Mouse (Mus musculus): ENCODE data around the gene Zfp286. TPM values are rescaled to one million over a fixed set of nuclear protein-coding genes. Genes with fewer than 3 reads are reported as not detected.
"Not testable (repeated sequence)": the region's sequence is repeated elsewhere in the genome, so short reads cannot be mapped to it uniquely, and the experiment has no call there.

Zfp286 gene
- polyA plus RNA-seq, 1 experiment: 8.1 TPM

GRCm38 (mm10) chr11:62752191-62752590 is 37.1 kb downstream of the Zfp286 start:
- no peaks in the 10 kb centered on the region for H3K36me3 ChIP-seq (ENCODE audit: control insufficient read depth, insufficient read depth, low read length)
- no peak overlapping the region for H3K27ac ChIP-seq (ENCODE audit: control insufficient read depth, insufficient read depth, low read depth, low read length)
- peaks cover 2% of the 10 kb centered on the region for H3K4me1 ChIP-seq (ENCODE audit: control insufficient read depth, insufficient read depth, low read length)
- TF ChIP-seq POLR2A (IDR thresholded peaks at IDR 0.05; ENCODE audit: control insufficient read depth, low read depth, low read length): no peak
- no peak for TF ChIP-seq CTCF (IDR thresholded peaks at IDR 0.05; ENCODE audit: control insufficient read depth, insufficient read depth, insufficient replicate concordance, low read depth, low read length)
- no peak overlapping the region for H3K4me3 ChIP-seq (ENCODE audit: control insufficient read depth, low read depth, low read length)
- H3K27me3 ChIP-seq (ENCODE audit: control insufficient read depth, insufficient read depth, low read length): no peaks in the 10 kb centered on the region

- H3K36me3 ChIP-seq (ENCODE audit: control insufficient read depth, insufficient read depth, low read length); H3K27ac ChIP-seq (ENCODE audit: control insufficient read depth, insufficient read depth, low read depth, low read length); H3K27me3 ChIP-seq (ENCODE audit: control insufficient read depth, insufficient read depth, low read length): not testable (repeated sequence)
Observed at GRCm38 (mm10) chr11:62749445-62749844, 39.8 kb downstream of the Zfp286 start.

GRCm38 (mm10) chr11:62748062-62748461 is 41.2 kb downstream of the Zfp286 start:
- TF ChIP-seq POLR2A (IDR thresholded peaks at IDR 0.05; ENCODE audit: control insufficient read depth, low read depth, low read length) (no peak), CTCF (IDR thresholded peaks at IDR 0.05; ENCODE audit: control insufficient read depth, insufficient read depth, insufficient replicate concordance, low read depth, low read length) (no peak)
- peaks cover 8% of the 10 kb centered on the region for H3K4me1 ChIP-seq (ENCODE audit: control insufficient read depth, insufficient read depth, low read length)
- no peaks in the 10 kb centered on the region for H3K36me3 ChIP-seq (ENCODE audit: control insufficient read depth, insufficient read depth, low read length)
- no peak overlapping the region for H3K27ac ChIP-seq (ENCODE audit: control insufficient read depth, insufficient read depth, low read depth, low read length)
- no peaks in the 10 kb centered on the region for H3K27me3 ChIP-seq (ENCODE audit: control insufficient read depth, insufficient read depth, low read length)
- no peak overlapping the region for H3K4me3 ChIP-seq (ENCODE audit: control insufficient read depth, low read depth, low read length)

More at GRCm38 (mm10) chr11:62749445-62749844, 39.8 kb downstream of the Zfp286 start:
- H3K4me1 ChIP-seq (ENCODE audit: control insufficient read depth, insufficient read depth, low read length); H3K4me3 ChIP-seq (ENCODE audit: control insufficient read depth, low read depth, low read length): not testable (repeated sequence)

- TF ChIP-seq CTCF (IDR thresholded peaks at IDR 0.05; ENCODE audit: control insufficient read depth, insufficient read depth, insufficient replicate concordance, low read depth, low read length): no peak
- TF ChIP-seq POLR2A (IDR thresholded peaks at IDR 0.05; ENCODE audit: control insufficient read depth, low read depth, low read length): no peak
- no peaks in the 10 kb centered on the region for H3K27me3 ChIP-seq (ENCODE audit: control insufficient read depth, insufficient read depth, low read length)
- H3K27ac ChIP-seq (ENCODE audit: control insufficient read depth, insufficient read depth, low read depth, low read length): no peak overlapping the region
- peaks cover 8% of the 10 kb centered on the region for H3K4me1 ChIP-seq (ENCODE audit: control insufficient read depth, insufficient read depth, low read length)
- no peak overlapping the region for H3K4me3 ChIP-seq (ENCODE audit: control insufficient read depth, low read depth, low read length)
- H3K36me3 ChIP-seq (ENCODE audit: control insufficient read depth, insufficient read depth, low read length): no peaks in the 10 kb centered on the region
Observed at GRCm38 (mm10) chr11:62747227-62747626, 42.0 kb downstream of the Zfp286 start.

DNA sequence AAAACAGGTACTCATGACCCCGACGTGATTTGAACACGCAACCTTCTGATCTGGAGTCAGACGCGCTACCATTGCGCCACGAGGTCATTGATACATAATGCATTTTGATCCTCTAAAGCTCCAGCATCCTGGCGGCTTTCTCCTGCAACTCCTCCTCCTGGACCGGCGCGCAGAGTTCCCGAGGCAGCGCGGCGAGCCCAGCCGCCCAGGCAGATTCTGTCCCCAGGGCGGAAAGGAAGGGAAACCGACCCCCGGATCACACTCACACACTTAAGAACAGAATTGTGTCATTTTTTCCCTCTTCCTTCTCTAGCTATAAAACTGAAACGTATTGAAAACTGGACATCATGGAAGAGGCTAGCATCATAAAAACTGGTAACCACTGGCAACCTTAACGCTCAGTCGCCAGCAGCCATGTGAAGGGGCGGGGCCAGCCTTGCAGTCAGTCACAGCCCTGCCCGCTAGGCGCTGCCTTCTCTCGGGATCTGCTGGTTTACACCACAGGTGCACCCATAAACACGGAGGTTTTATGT is 43.2 kb downstream of the Zfp286 start:
- Histone ChIP-seq H3K27me3 (ENCODE audit: control insufficient read depth, insufficient read depth, low read length) (no peaks in the 10 kb centered on the region), H3K4me3 (ENCODE audit: control insufficient read depth, low read depth, low read length) (peak overlapping the region; percentile 63), H3K4me1 (ENCODE audit: control insufficient read depth, insufficient read depth, low read length) (peaks cover 8% of the 10 kb centered on the region), H3K27ac (ENCODE audit: control insufficient read depth, insufficient read depth, low read depth, low read length) (no peak overlapping the region), H3K36me3 (ENCODE audit: control insufficient read depth, insufficient read depth, low read length) (no peaks in the 10 kb centered on the region)
- TF ChIP-seq POLR2A (IDR thresholded peaks at IDR 0.05; ENCODE audit: control insufficient read depth, low read depth, low read length) (no peak), CTCF (IDR thresholded peaks at IDR 0.05; ENCODE audit: control insufficient read depth, insufficient read depth, insufficient replicate concordance, low read depth, low read length) (peak; percentile 15; the same call in 1 of the 2 replicates)

DNA sequence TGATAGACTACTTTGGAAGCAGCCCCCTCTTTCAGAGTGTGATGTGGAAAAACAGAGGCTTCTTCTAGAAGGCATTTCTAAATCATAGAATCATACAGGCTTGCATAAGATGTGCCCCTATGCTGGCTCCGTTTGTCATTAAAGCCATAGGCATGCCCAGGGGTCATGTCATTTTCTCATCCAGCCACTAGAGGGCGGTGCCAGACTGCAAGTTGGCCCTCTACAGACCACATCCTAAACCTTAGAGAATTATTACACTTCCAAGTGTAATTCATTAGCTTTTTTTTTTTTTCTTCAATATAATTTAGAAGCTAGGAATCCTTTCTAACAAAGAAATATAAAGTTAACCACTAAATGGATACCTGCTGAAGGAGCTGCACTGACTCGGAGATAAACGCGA is 45.2 kb downstream of the Zfp286 start:
- H3K4me1 ChIP-seq (ENCODE audit: control insufficient read depth, insufficient read depth, low read length): peaks cover 6% of the 10 kb centered on the region
- H3K36me3 ChIP-seq (ENCODE audit: control insufficient read depth, insufficient read depth, low read length): no peaks in the 10 kb centered on the region
- no peaks in the 10 kb centered on the region for H3K27me3 ChIP-seq (ENCODE audit: control insufficient read depth, insufficient read depth, low read length)
- no peak overlapping the region for H3K4me3 ChIP-seq (ENCODE audit: control insufficient read depth, low read depth, low read length)
- TF ChIP-seq CTCF (IDR thresholded peaks at IDR 0.05; ENCODE audit: control insufficient read depth, insufficient read depth, insufficient replicate concordance, low read depth, low read length) (peak; percentile 87; the same call in 1 of the 2 replicates), POLR2A (IDR thresholded peaks at IDR 0.05; ENCODE audit: control insufficient read depth, low read depth, low read length) (no peak)
- no peak overlapping the region for H3K27ac ChIP-seq (ENCODE audit: control insufficient read depth, insufficient read depth, low read depth, low read length)

- Histone ChIP-seq H3K27me3 (ENCODE audit: control insufficient read depth, insufficient read depth, low read length) (no peaks in the 10 kb centered on the region), H3K36me3 (ENCODE audit: control insufficient read depth, insufficient read depth, low read length) (no peaks in the 10 kb centered on the region), H3K4me1 (ENCODE audit: control insufficient read depth, insufficient read depth, low read length) (peaks cover 6% of the 10 kb centered on the region), H3K4me3 (ENCODE audit: control insufficient read depth, low read depth, low read length) (no peak overlapping the region), H3K27ac (ENCODE audit: control insufficient read depth, insufficient read depth, low read depth, low read length) (no peak overlapping the region)
- no peak for TF ChIP-seq POLR2A (IDR thresholded peaks at IDR 0.05; ENCODE audit: control insufficient read depth, low read depth, low read length)
- no peak for TF ChIP-seq CTCF (IDR thresholded peaks at IDR 0.05; ENCODE audit: control insufficient read depth, insufficient read depth, insufficient replicate concordance, low read depth, low read length)
Observed at GRCm38 (mm10) chr11:62742261-62742957, 46.9 kb downstream of the Zfp286 start.
